Mouse (Mus musculus): ENCODE results near the gene Pak7. TPM values are rescaled to one million over a fixed set of nuclear protein-coding genes. Genes with fewer than 3 reads are reported as not detected.

The Pak7 gene
- polyA plus RNA-seq, 1 experiment, result not detected

GRCm38 (mm10) chr2:136057861-136058331 lies 329.9 kb downstream of the Pak7 start:
- Histone ChIP-seq H3K4me3 (replicated peaks) (peak overlapping the region; percentile 86), H3K36me3 (replicated peaks; ENCODE audit: low read length) (no peaks in the 10 kb centered on the region), H3K9me3 (0 out of 2 replicates have a peak, but pooled peaks cover 2% of the 10 kb centered on the region), H3K27me3 (replicated peaks) (peaks cover 49% of the 10 kb centered on the region), H3K4me1 (peaks cover 19% of the 10 kb centered on the region)
- TF ChIP-seq GATA1 (IDR thresholded peaks at IDR 0.05; ENCODE audit: borderline replicate concordance, low read length) (no peak), FLI1 (IDR thresholded peaks at IDR 0.05; ENCODE audit: low read length) (no peak)

- Histone ChIP-seq H3K36me3 (replicated peaks; ENCODE audit: low read length) (no peaks in the 10 kb centered on the region), H3K4me3 (replicated peaks) (no peak within 1 kb of the TSS), H3K4me1 (peaks cover 11% of the 10 kb centered on the region), H3K9me3 (no peaks in the 10 kb centered on the region), H3K27me3 (replicated peaks) (peaks cover 32% of the 10 kb centered on the region)
- TF ChIP-seq GATA1 (IDR thresholded peaks at IDR 0.05; ENCODE audit: borderline replicate concordance, low read length) (no peak), FLI1 (IDR thresholded peaks at IDR 0.05; ENCODE audit: low read length) (no peak)
Measured at GRCm38 (mm10) chr2:136051688-136052289, 336.0 kb downstream of the Pak7 start, which contains the start of gene Lamp5. Gene Lamp5 (plus strand): TSS chr2:136052239.

DNA sequence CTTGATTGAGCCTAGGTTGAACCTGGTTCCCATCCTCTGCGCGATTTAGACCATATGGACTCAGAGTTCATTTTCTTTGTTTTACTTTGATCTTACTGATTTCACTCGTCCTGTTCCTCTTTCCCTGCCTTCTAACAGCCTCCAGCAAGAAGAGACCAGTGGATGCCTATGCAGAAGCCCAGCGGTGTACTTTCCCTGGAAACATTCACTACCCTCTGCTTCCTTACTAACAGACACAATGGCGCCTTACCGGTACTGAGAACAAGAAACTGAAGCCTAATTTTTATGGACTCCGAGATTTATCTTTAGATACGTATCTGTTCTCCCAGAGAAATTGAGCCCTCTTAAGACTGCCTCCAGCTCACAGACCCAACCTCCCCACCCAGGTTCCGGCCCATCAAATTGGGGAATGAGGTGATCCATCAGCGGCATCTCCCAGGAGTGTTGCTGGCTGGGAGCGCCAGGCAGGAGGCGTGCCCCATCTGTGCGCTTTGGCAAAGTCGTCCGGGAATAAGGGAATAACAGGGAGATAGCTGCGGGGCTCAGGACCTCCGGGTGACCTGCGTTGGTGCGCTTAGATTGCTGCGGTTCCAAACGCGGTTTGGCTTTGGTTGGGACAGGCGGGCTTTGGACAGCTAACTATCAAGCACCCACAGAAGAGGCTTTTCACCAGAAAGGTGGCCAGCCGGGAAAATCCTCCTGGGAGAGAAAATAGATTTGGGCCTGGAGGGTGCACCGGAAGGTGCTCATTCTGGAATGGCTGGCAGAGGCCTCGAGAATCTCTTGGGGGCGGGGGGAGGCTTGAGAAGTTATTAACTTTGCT lies 336.8 kb downstream of the Pak7 start:
- H3K9me3 ChIP-seq, result no peaks in the 10 kb centered on the region

DNA sequence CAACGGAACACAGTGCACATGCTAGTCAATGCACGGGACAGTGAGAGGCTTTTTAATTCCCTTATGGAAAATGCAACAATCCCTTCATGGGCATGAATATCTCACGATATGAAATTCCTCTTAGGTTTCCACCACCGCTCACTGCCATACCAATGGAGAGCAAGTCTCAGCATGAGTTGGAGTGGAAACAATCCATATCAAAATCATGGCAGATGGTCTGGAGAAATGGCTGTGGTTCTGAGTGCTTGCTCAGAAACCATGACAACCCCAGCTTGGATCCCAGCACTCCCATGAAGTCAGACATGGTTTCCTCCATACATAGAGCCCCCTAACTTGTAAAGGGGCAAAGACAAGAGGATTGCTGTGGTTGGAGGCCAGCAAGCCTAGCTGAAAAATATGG lies 339.3 kb downstream of the Pak7 start:
- peaks cover 30% of the 10 kb centered on the region for H3K27me3 ChIP-seq (replicated peaks)
- H3K4me3 ChIP-seq (replicated peaks), result no peak overlapping the region
- no peaks in the 10 kb centered on the region for H3K36me3 ChIP-seq (replicated peaks; ENCODE audit: low read length)
- TF ChIP-seq GATA1 (IDR thresholded peaks at IDR 0.05; ENCODE audit: borderline replicate concordance, low read length) (no peak), FLI1 (IDR thresholded peaks at IDR 0.05; ENCODE audit: low read length) (no peak)
- peaks cover 11% of the 10 kb centered on the region for H3K4me1 ChIP-seq
- H3K9me3 ChIP-seq, result no peaks in the 10 kb centered on the region

More for the DNA sequence above, 336.8 kb downstream of the Pak7 start:
- TF ChIP-seq GATA1 (IDR thresholded peaks at IDR 0.05; ENCODE audit: borderline replicate concordance, low read length), result no peak
- no peak for TF ChIP-seq FLI1 (IDR thresholded peaks at IDR 0.05; ENCODE audit: low read length)
- Histone ChIP-seq H3K4me3 (replicated peaks) (no peak overlapping the region), H3K36me3 (replicated peaks; ENCODE audit: low read length) (no peaks in the 10 kb centered on the region), H3K27me3 (replicated peaks) (peaks cover 32% of the 10 kb centered on the region), H3K4me1 (peaks cover 11% of the 10 kb centered on the region)

Other genes starting within 250 kb of the Pak7 start
- not detected in 2 replicates for gene Ankef1, start 113.9 kb upstream of the Pak7 start, polyA plus RNA-seq (2012; ENCODE audit: insufficient read depth, low replicate concordance)

Data from megakaryocyte, embryonic 14.5 days (primary cell).